Mouse (Mus musculus) E14TG2a.4 (cell line): ENCODE measurements around the gene Anp32b.

ENCODE experiments used
- CTCF ChIP-seq: conservative IDR thresholded peaks from 2 replicates; pipeline ENCODE4 v1.5.1; 2014; ENCODE audit warnings: low read length
- NANOG ChIP-seq: IDR thresholded peaks from 2 replicates; pipeline ENCODE4 v1.6.1; 2014; ENCODE audit warnings: borderline replicate concordance, low read length, mixed read lengths
- POU5F1 ChIP-seq: IDR thresholded peaks from 2 replicates; pipeline ENCODE4 v1.6.1; 2014; ENCODE audit warnings: low read length, borderline replicate concordance

- TF ChIP-seq CTCF, result no peak
- no peak for TF ChIP-seq POU5F1
- no peak for TF ChIP-seq NANOG
These were observed 47.8 kb downstream of the Anp32b start for GRCm38 (mm10) chr4:46498511-46498910.
